Mouse (Mus musculus): Measurements from ENCODE around the gene Gm10271. TPM values are rescaled to one million over a fixed set of nuclear protein-coding genes. Genes with fewer than 3 reads are reported as not detected.

Gene Gm10271
- not detected for polyA plus RNA-seq (2014; fragmentation: Illumina TruSeq; extraction: RNeasy Lipid Tissue Mini Kit (QIAGEN cat#74804))

GRCm38 (mm10) chr10:116972509-116972908, at the start of gene Gm10271:
Gm10271 (minus strand) TSS chr10:116972609.

GRCm38 (mm10) chr10:116986264-116987082, 14.1 kb upstream of the Gm10271 start, which contains the start of gene Best3:
Best3 (plus strand) TSS chr10:116986314.

GRCm38 (mm10) chr10:116950009-116950769, 22.2 kb downstream of the Gm10271 start, which contains the start of gene Rab3ip:
Rab3ip (minus strand) TSS chr10:116950769.

Other genes starting within 250 kb of the Gm10271 start
- 0.14 TPM for gene Myrfl, start 75.7 kb downstream of the Gm10271 start, polyA plus RNA-seq (2014; fragmentation: Illumina TruSeq; extraction: RNeasy Lipid Tissue Mini Kit (QIAGEN cat#74804))
- 13.4 TPM for gene Rab3ip, start 21.8 kb downstream of the Gm10271 start, polyA plus RNA-seq (2014; fragmentation: Illumina TruSeq; extraction: RNeasy Lipid Tissue Mini Kit (QIAGEN cat#74804))
- gene Best3, start 13.7 kb upstream of the Gm10271 start, polyA plus RNA-seq (2014; fragmentation: Illumina TruSeq; extraction: RNeasy Lipid Tissue Mini Kit (QIAGEN cat#74804)): not detected
- not detected for gene Lrrc10, start 72.7 kb upstream of the Gm10271 start, polyA plus RNA-seq (2014; fragmentation: Illumina TruSeq; extraction: RNeasy Lipid Tissue Mini Kit (QIAGEN cat#74804))
- 381 TPM for gene Cct2, start 91.2 kb upstream of the Gm10271 start, polyA plus RNA-seq (2014; fragmentation: Illumina TruSeq; extraction: RNeasy Lipid Tissue Mini Kit (QIAGEN cat#74804))
- 83.5 TPM for gene Frs2, start 175.9 kb upstream of the Gm10271 start, polyA plus RNA-seq (2014; fragmentation: Illumina TruSeq; extraction: RNeasy Lipid Tissue Mini Kit (QIAGEN cat#74804))

Data from ovary, adult 10 weeks (tissue).